Mouse (Mus musculus) small intestine, adult 2 months (tissue): Measurements from ENCODE around the gene Btbd1.
"Not testable (repeated sequence)": the region's sequence is repeated elsewhere in the genome, so short reads cannot be mapped to it uniquely, and the experiment has no call there.

Source experiments
- CTCF ChIP-seq: fragments of 200-500 bp; IDR thresholded peaks from 2 replicates; pipeline ENCODE4 v1.5.1; 2012; ENCODE audit warnings: low read depth, mild to moderate bottlenecking, control low read depth, inconsistent platforms, low read length, moderate library complexity, mixed read lengths; ENCODE audit not compliant: insufficient replicate concordance, insufficient read length; ENCODE audit errors: extremely low read depth
- POLR2A ChIP-seq: fragments of 200-500 bp; IDR thresholded peaks from 2 replicates; pipeline ENCODE4 v1.6.1; 2012; ENCODE audit warnings: low read depth, mild to moderate bottlenecking, control low read depth, inconsistent platforms, low read length, moderate library complexity

- TF ChIP-seq CTCF, POLR2A: not testable (repeated sequence)
Observed at GRCm38 (mm10) chr7:81837771-81838170, 8.5 kb upstream of the Btbd1 start.
